In genomic region chr7:115454988-115455387, GRCm38 (mm10) we compare ENCODE assay signal across 19 mouse cellular contexts.
"Had no signal": no experiment of that assay in that cellular context is flagged by ENCODE, and none has a peak within 500 bp of the region (broad histone marks: within the 10 kb centered on the region; RNA-seq: fewer than 3 reads in every experiment).

No protein-coding gene starts in this region.

- H3K4me1 ChIP-seq: megakaryocyte, embryonic 14.5 days had no signal

- H3K27ac ChIP-seq: liver, embryonic 14.5 days; lung, embryonic 15.5 days; macrophage; midbrain, embryonic 13.5 days; midbrain, embryonic 15.5 days; neural tube, embryonic 12.5 days had no signal

- H3K9ac ChIP-seq: liver, embryonic 14.5 days; lung, embryonic 15.5 days; midbrain, embryonic 13.5 days; midbrain, embryonic 15.5 days; neural tube, embryonic 12.5 days had no signal

- DNase-seq: lung, adult 2 months; lung, postnatal 14 days; lung, postnatal 36 days; right cerebral cortex, adult 18-20 months; right cerebral cortex, postnatal 25 days; right cerebral cortex, postnatal 4 days; spleen, adult 18-20 months; thymus, adult 2 months; thymus, postnatal 25 days; thymus, postnatal 4 days had no signal

- H3K27me3 ChIP-seq: lung, embryonic 15.5 days; midbrain, embryonic 15.5 days; neural tube, embryonic 12.5 days had no signal

- H3K36me3 ChIP-seq: lung, embryonic 15.5 days; midbrain, embryonic 13.5 days; midbrain, embryonic 15.5 days; neural tube, embryonic 12.5 days had no signal

- H3K4me3 ChIP-seq: lung, embryonic 15.5 days; megakaryocyte, embryonic 14.5 days; midbrain, embryonic 13.5 days; midbrain, embryonic 15.5 days; neural tube, embryonic 12.5 days had no signal

- H3K4me2 ChIP-seq: lung, embryonic 15.5 days; midbrain, embryonic 11.5 days; midbrain, embryonic 13.5 days; midbrain, embryonic 15.5 days; neural tube, embryonic 12.5 days had no signal

- ATAC-seq: lung, postnatal 0 days; midbrain, embryonic 13.5 days; midbrain, embryonic 15.5 days had no signal

- H3K9me3 ChIP-seq: lung, embryonic 15.5 days; midbrain, embryonic 13.5 days; midbrain, embryonic 15.5 days; neural tube, embryonic 12.5 days had no signal
